Mouse (Mus musculus): Measurements from ENCODE around the gene Hpdl. TPM values are rescaled to one million over a fixed set of nuclear protein-coding genes. Genes with fewer than 3 reads are reported as not detected.

The Hpdl gene
- polyA plus RNA-seq (2015; fragmentation: Nextera tagmentation; extraction: Ambion mirVana) = 0.10 and 0.25 TPM in 2 replicates

- TF ChIP-seq EP300 (IDR thresholded peaks at IDR 0.05) = 0 out of 2 replicates have a peak, but pooled peaks have one; percentile 29
- no peak for TF ChIP-seq CTCF (IDR thresholded peaks at IDR 0.05)
- 0 out of 2 replicates have a peak, but pooled peaks cover 4% of the 10 kb centered on the region for H3K36me3 ChIP-seq (ENCODE audit: insufficient read depth, low read length)
- 0 out of 2 replicates have a peak within 1 kb of the TSS, but pooled peaks have one; percentile 3 for H3K9ac ChIP-seq (replicated peaks; ENCODE audit: low read depth)
- peaks cover 11% of the 10 kb centered on the region for H3K27me3 ChIP-seq (replicated peaks; ENCODE audit: insufficient read depth, low read length)
- peak within 1 kb of the TSS; percentile 91 for H3K4me2 ChIP-seq (replicated peaks; ENCODE audit: low read depth, low read length)
- peak within 1 kb of the TSS; percentile 46 for H3K4me3 ChIP-seq (ENCODE audit: low read depth, low read length)
- peaks cover 17% of the 10 kb centered on the region; the same call in 1 of the 2 replicates for H3K4me1 ChIP-seq (ENCODE audit: insufficient read depth, low read depth, low read length)
- 10% methylated on average over 9 of the region's 9 CpGs for WGBS
- ATAC-seq (no peak), DNase-seq (ENCODE audit: low spot score) (no peak)
- H3K9me3 ChIP-seq (ENCODE audit: low read length) = no peaks in the 10 kb centered on the region
- H3K27ac ChIP-seq (ENCODE audit: low read length) = no peak within 1 kb of the TSS
Observed at GRCm38 (mm10) chr4:116821694-116822016, at the start of gene Hpdl. Gene Hpdl, minus strand, starts transcription at chr4:116821707.

- no peak overlapping the region for H3K4me2 ChIP-seq (replicated peaks; ENCODE audit: low read depth, low read length)
- no peaks in the 10 kb centered on the region for H3K9me3 ChIP-seq (ENCODE audit: low read length)
- no peaks in the 10 kb centered on the region for H3K27me3 ChIP-seq (replicated peaks; ENCODE audit: insufficient read depth, low read length)
- H3K4me1 ChIP-seq (ENCODE audit: insufficient read depth, low read depth, low read length) = no peaks in the 10 kb centered on the region
- no peak for TF ChIP-seq EP300 (IDR thresholded peaks at IDR 0.05)
- no peak for TF ChIP-seq CTCF (IDR thresholded peaks at IDR 0.05)
- no peak for ATAC-seq
- WGBS = 54% methylated on average over 3 of the region's 3 CpGs
- H3K9ac ChIP-seq (replicated peaks; ENCODE audit: low read depth) = no peak overlapping the region
- H3K36me3 ChIP-seq (ENCODE audit: insufficient read depth, low read length) = no peaks in the 10 kb centered on the region
- no peak overlapping the region for H3K27ac ChIP-seq (ENCODE audit: low read length)
- no peak for DNase-seq (ENCODE audit: low spot score)
- no peak overlapping the region for H3K4me3 ChIP-seq (ENCODE audit: low read depth, low read length)
Observed at GRCm38 (mm10) chr4:116869898-116870297, 48.4 kb upstream of the Hpdl start.

DNA sequence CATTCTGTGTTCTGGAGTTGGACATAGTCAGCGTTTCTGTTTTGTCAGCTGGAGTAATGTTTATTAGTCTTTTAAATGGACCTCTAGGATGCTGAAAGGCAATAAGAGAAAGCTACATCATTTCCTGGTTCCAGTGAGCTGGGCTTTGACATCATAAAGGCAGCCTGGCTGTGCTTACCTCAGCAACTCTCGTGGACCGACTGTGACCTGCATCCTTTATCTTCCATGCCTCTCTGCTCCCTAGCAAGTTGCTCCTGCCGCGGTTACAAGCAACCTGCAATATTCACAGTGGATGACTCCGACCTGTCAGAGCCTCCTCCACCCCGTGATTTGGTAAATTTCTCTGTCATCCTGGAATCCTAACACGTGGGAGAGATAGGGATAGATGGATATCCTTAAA, 40.5 kb upstream of the Hpdl start:
- H3K9ac ChIP-seq (replicated peaks; ENCODE audit: low read depth) = no peak overlapping the region
- H3K4me3 ChIP-seq (ENCODE audit: low read depth, low read length) = no peak overlapping the region
- H3K9me3 ChIP-seq (ENCODE audit: low read length) = no peaks in the 10 kb centered on the region
- ATAC-seq (no peak), DNase-seq (ENCODE audit: low spot score) (no peak)
- H3K27ac ChIP-seq (ENCODE audit: low read length) = no peak overlapping the region
- no peaks in the 10 kb centered on the region for H3K27me3 ChIP-seq (replicated peaks; ENCODE audit: insufficient read depth, low read length)
- H3K36me3 ChIP-seq (ENCODE audit: insufficient read depth, low read length) = no peaks in the 10 kb centered on the region
- H3K4me2 ChIP-seq (replicated peaks; ENCODE audit: low read depth, low read length) = no peak overlapping the region
- WGBS = 46% methylated on average over 8 of the region's 8 CpGs
- H3K4me1 ChIP-seq (ENCODE audit: insufficient read depth, low read depth, low read length) = no peaks in the 10 kb centered on the region
- TF ChIP-seq CTCF (IDR thresholded peaks at IDR 0.05) (no peak), EP300 (IDR thresholded peaks at IDR 0.05) (no peak)

- no peaks in the 10 kb centered on the region for H3K36me3 ChIP-seq (ENCODE audit: insufficient read depth, low read length)
- H3K9ac ChIP-seq (replicated peaks; ENCODE audit: low read depth) = no peak overlapping the region
- H3K27ac ChIP-seq (ENCODE audit: low read length) = no peak overlapping the region
- no peaks in the 10 kb centered on the region for H3K27me3 ChIP-seq (replicated peaks; ENCODE audit: insufficient read depth, low read length)
- WGBS = 57% methylated on average over 5 of the region's 5 CpGs
- DNase-seq (ENCODE audit: low spot score) = no peak
- ATAC-seq = no peak
- TF ChIP-seq CTCF (IDR thresholded peaks at IDR 0.05) = no peak
- no peak for TF ChIP-seq EP300 (IDR thresholded peaks at IDR 0.05)
- H3K4me1 ChIP-seq (ENCODE audit: insufficient read depth, low read depth, low read length) = no peaks in the 10 kb centered on the region
- no peak overlapping the region for H3K4me2 ChIP-seq (replicated peaks; ENCODE audit: low read depth, low read length)
- H3K9me3 ChIP-seq (ENCODE audit: low read length) = no peaks in the 10 kb centered on the region
- H3K4me3 ChIP-seq (ENCODE audit: low read depth, low read length) = no peak overlapping the region
Observed at GRCm38 (mm10) chr4:116859711-116860110, 38.2 kb upstream of the Hpdl start.

DNA sequence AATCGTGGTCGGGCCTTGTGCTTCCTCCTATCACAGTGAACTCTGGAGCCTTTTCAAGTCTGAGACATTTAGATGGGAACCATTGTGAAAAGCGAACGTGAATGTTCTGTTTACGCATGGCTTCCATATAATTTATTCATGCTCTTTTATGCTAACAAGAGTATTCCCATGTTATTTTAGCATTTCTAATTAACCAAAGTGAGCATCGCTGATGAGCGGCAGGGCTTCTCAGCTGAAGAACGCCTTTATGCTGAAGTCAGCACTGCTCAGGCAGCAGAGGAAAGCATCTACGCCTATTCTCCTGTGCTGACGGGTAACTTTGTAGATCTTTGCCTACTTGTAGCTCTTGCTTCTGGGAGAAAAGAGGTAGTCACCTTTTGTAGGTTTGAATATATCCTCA, 35.7 kb upstream of the Hpdl start:
- ATAC-seq = no peak
- Histone ChIP-seq H3K27ac (ENCODE audit: low read length) (no peak overlapping the region), H3K4me2 (replicated peaks; ENCODE audit: low read depth, low read length) (no peak overlapping the region), H3K36me3 (ENCODE audit: insufficient read depth, low read length) (no peaks in the 10 kb centered on the region), H3K27me3 (replicated peaks; ENCODE audit: insufficient read depth, low read length) (no peaks in the 10 kb centered on the region), H3K4me3 (ENCODE audit: low read depth, low read length) (no peak overlapping the region), H3K9ac (replicated peaks; ENCODE audit: low read depth) (no peak overlapping the region), H3K4me1 (ENCODE audit: insufficient read depth, low read depth, low read length) (no peaks in the 10 kb centered on the region), H3K9me3 (ENCODE audit: low read length) (no peaks in the 10 kb centered on the region)
- DNase-seq (ENCODE audit: low spot score) = no peak
- TF ChIP-seq EP300 (IDR thresholded peaks at IDR 0.05) = no peak
- no peak for TF ChIP-seq CTCF (IDR thresholded peaks at IDR 0.05)
- WGBS = 89% methylated on average over 10 of the region's 10 CpGs

DNA sequence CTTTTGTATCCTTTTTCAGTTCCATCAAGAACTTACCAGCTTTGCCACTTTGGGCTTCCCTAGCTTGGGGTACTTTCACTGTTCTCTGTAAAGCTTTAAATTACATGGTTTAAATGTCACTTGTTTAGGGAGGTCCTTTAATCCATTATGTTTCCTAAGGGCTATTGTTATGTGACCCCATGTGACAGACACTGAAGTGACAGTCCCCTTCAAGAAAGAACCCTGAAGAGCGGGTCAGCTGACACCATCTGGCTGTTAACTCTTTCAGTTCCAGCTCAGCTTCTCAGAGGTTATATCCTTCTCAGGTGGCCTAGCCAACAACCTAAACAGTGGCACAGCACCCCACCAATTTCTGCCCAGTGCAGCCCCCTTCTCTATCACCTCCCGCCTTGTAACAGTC, 32.8 kb upstream of the Hpdl start:
- Histone ChIP-seq H3K9me3 (ENCODE audit: low read length) (no peaks in the 10 kb centered on the region), H3K4me3 (ENCODE audit: low read depth, low read length) (no peak overlapping the region), H3K9ac (replicated peaks; ENCODE audit: low read depth) (no peak overlapping the region), H3K4me2 (replicated peaks; ENCODE audit: low read depth, low read length) (no peak overlapping the region), H3K4me1 (ENCODE audit: insufficient read depth, low read depth, low read length) (no peaks in the 10 kb centered on the region), H3K27ac (ENCODE audit: low read length) (no peak overlapping the region), H3K36me3 (ENCODE audit: insufficient read depth, low read length) (no peaks in the 10 kb centered on the region), H3K27me3 (replicated peaks; ENCODE audit: insufficient read depth, low read length) (no peaks in the 10 kb centered on the region)
- 31% methylated on average over 2 of the region's 2 CpGs for WGBS
- DNase-seq (ENCODE audit: low spot score) (no peak), ATAC-seq (no peak)
- TF ChIP-seq EP300 (IDR thresholded peaks at IDR 0.05) (no peak), CTCF (IDR thresholded peaks at IDR 0.05) (no peak)

DNA sequence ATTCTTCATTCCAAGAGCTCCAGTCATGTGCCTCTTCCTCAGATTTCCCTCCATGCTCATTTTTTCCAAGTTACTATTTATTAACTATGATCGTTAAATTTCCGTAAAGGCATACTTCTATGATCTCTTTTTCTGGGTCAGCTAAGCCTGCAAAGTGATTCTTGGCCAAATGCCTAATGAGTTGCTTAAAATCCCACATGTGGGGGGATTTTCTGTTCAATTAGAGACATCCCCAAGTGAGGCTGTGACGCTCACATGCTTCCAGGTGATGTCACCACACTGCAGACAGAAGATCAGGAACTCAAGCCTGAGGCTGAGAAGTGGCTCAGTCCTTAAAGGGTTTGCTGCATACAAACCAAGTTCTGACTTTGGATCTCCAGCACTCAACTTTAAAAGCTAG, 28.4 kb upstream of the Hpdl start:
- no peaks in the 10 kb centered on the region for H3K27me3 ChIP-seq (replicated peaks; ENCODE audit: insufficient read depth, low read length)
- no peak overlapping the region for H3K4me2 ChIP-seq (replicated peaks; ENCODE audit: low read depth, low read length)
- 63% methylated on average over 3 of the region's 3 CpGs for WGBS
- TF ChIP-seq EP300 (IDR thresholded peaks at IDR 0.05) = no peak
- TF ChIP-seq CTCF (IDR thresholded peaks at IDR 0.05) = no peak
- H3K9me3 ChIP-seq (ENCODE audit: low read length) = no peaks in the 10 kb centered on the region
- no peak overlapping the region for H3K27ac ChIP-seq (ENCODE audit: low read length)
- ATAC-seq = no peak
- no peaks in the 10 kb centered on the region for H3K4me1 ChIP-seq (ENCODE audit: insufficient read depth, low read depth, low read length)
- H3K4me3 ChIP-seq (ENCODE audit: low read depth, low read length) = no peak overlapping the region
- H3K9ac ChIP-seq (replicated peaks; ENCODE audit: low read depth) = no peak overlapping the region
- no peaks in the 10 kb centered on the region for H3K36me3 ChIP-seq (ENCODE audit: insufficient read depth, low read length)
- DNase-seq (ENCODE audit: low spot score) = no peak

Data from lung, postnatal 0 days (tissue).